8 mouse cellular contexts compared by ENCODE assay signal in the genomic region with DNA sequence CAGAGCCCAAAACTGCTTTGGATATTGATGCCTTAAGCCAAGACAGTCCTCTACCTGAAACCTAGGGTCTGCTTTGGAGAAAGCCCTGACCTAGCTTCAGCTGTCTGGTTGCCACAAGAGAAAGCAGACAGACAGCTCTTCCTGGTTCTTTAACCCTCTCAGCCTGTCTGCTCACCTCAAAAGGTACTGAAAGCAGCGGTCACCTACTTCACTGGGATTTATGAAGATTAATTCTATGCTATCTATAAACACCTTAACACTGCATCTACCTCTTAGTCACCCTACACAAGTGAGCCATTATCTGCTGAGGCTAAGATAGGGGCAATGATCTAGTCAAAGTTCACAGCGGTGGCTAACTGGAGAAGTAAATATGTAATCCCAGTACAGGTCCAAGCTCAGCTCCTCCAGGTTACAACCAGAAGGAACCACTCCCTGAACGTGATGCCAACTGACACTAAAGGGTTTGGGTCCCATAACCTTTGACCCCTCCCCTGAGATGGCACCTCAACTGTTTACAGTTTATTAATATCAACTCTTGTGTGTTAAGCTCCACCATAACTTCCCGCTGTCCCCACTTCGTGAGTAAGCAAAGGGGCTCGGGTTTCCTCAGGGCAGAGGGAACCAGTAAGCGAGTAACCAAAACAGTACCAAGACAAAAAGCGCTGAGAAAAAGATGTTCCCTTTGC. TPM values are rescaled to one million over a fixed set of nuclear protein-coding genes. Genes with fewer than 3 reads are reported as not detected.
DNase-seq lines count a peak whose midpoint lies in the region; ATAC-seq lines count a peak whose summit lies in the region.

No protein-coding gene starts in this region.

- H3K27ac ChIP-seq in hindbrain, embryonic 15.5 days (replicated peaks), result peak overlapping the region; percentile 98
- H3K27ac ChIP-seq in liver, embryonic 11.5 days (ENCODE audit: low read depth, low read length), result peak overlapping the region; percentile 96
- peak overlapping the region; percentile 94; the same call in 1 of the 2 replicates for H3K27ac ChIP-seq in stomach, embryonic 14.5 days (ENCODE audit: low read length)

- peaks cover 35% of the 10 kb centered on the region for H3K4me1 ChIP-seq in hindbrain, embryonic 15.5 days (replicated peaks)
- H3K4me1 ChIP-seq in liver, embryonic 11.5 days (replicated peaks; ENCODE audit: control insufficient read depth, insufficient read depth, low read length), result peaks cover 39% of the 10 kb centered on the region
- H3K4me1 ChIP-seq in stomach, embryonic 14.5 days (ENCODE audit: control insufficient read depth, insufficient read depth, low read length), result peaks cover 18% of the 10 kb centered on the region

- ATAC-seq in hindbrain, embryonic 15.5 days (ENCODE audit: low FRiP score, low read depth), result no peak
- ATAC-seq in liver, embryonic 11.5 days (replicated peaks; ENCODE audit: low FRiP score), result no peak
- no peak for ATAC-seq in stomach, embryonic 14.5 days (ENCODE audit: insufficient number of reproducible peaks, insufficient read depth, low FRiP score, low read depth)

- 32% methylated on average over 8 of the region's 8 CpGs for WGBS in hindbrain, embryonic 15.5 days
- WGBS in liver, embryonic 11.5 days, result 13% methylated on average over 8 of the region's 8 CpGs
- WGBS in stomach, embryonic 14.5 days, result 23% methylated on average over 8 of the region's 8 CpGs

- no peaks in the 10 kb centered on the region for H3K27me3 ChIP-seq in hindbrain, embryonic 15.5 days
- H3K27me3 ChIP-seq in liver, embryonic 11.5 days (replicated peaks; ENCODE audit: control insufficient read depth, insufficient read depth, low read length), result no peaks in the 10 kb centered on the region
- no peaks in the 10 kb centered on the region for H3K27me3 ChIP-seq in stomach, embryonic 14.5 days (ENCODE audit: control insufficient read depth, insufficient read depth, low read length)

- peak overlapping the region; percentile 87 for H3K4me2 ChIP-seq in hindbrain, embryonic 15.5 days
- H3K4me2 ChIP-seq in liver, embryonic 11.5 days, result peak overlapping the region; percentile 92
- H3K4me2 ChIP-seq in stomach, embryonic 14.5 days (replicated peaks; ENCODE audit: low read depth, low read length), result peak overlapping the region; percentile 67

- H3K9me3 ChIP-seq in hindbrain, embryonic 15.5 days, result no peaks in the 10 kb centered on the region
- no peaks in the 10 kb centered on the region for H3K9me3 ChIP-seq in liver, embryonic 11.5 days (ENCODE audit: control insufficient read depth, low read length)
- no peaks in the 10 kb centered on the region for H3K9me3 ChIP-seq in stomach, embryonic 14.5 days (ENCODE audit: control insufficient read depth, low read depth, low read length)

- H3K9ac ChIP-seq in hindbrain, embryonic 15.5 days, result peak overlapping the region; percentile 84
- peak overlapping the region; percentile 92 for H3K9ac ChIP-seq in liver, embryonic 11.5 days (ENCODE audit: low read depth, low read length)
- peak overlapping the region; percentile 91 for H3K9ac ChIP-seq in stomach, embryonic 14.5 days (replicated peaks; ENCODE audit: low read depth, low read length)

- peak; percentile 90 for DNase-seq in heart, adult 11 months
- DNase-seq in heart, postnatal 36 days, result no peak
- peak; percentile 47 for DNase-seq in c-Kit-positive CD71-positive TER-119-positive erythroid progenitor cells, embryonic 14.5 days (ENCODE audit: low spot score)
- DNase-seq in liver, embryonic 11.5 days (ENCODE audit: low spot score), result peak; percentile 45
- DNase-seq in retina, embryonic 14.5 days (ENCODE audit: low spot score), result no peak
- no peak for DNase-seq in layer of hippocampus, adult 9-11 months

- peak overlapping the region; percentile 65 for H3K4me3 ChIP-seq in hindbrain, embryonic 15.5 days
- H3K4me3 ChIP-seq in liver, embryonic 11.5 days (ENCODE audit: low read depth, low read length), result peak overlapping the region; percentile 89
- peak overlapping the region; percentile 62 for H3K4me3 ChIP-seq in stomach, embryonic 14.5 days (ENCODE audit: low read depth, low read length)

- intact Hi-C loops in heart, postnatal 36 days (cut with DNase I), result loop anchor here (10.0 kb wide), 1 partner anchor 451 kb away; a partner anchor contains a TSS

- H3K36me3 ChIP-seq in hindbrain, embryonic 15.5 days, result peaks cover 15% of the 10 kb centered on the region
- peaks cover 23% of the 10 kb centered on the region for H3K36me3 ChIP-seq in liver, embryonic 11.5 days (ENCODE audit: control insufficient read depth, insufficient read depth, low read length)
- H3K36me3 ChIP-seq in stomach, embryonic 14.5 days (ENCODE audit: control insufficient read depth, insufficient read depth, low read length), result peaks cover 24% of the 10 kb centered on the region

RNA-seq across cellular contexts. Expression of a gene that starts 1.2 kb away (rescaled TPM):
- total RNA-seq in heart, postnatal 36 days (2021), result 10 to 100 TPM; 65.7 to 69.5 TPM
- polyA plus RNA-seq in hindbrain, embryonic 15.5 days (2015; fragmentation: Nextera tagmentation; extraction: Ambion mirVana), result 127 and 132 TPM in 2 replicates
- polyA plus RNA-seq in liver, embryonic 11.5 days (2014; fragmentation: Nextera tagmentation; extraction: Ambion mirVana), result 272 and 328 TPM in 2 replicates
- 141 and 151 TPM in 2 replicates for polyA plus RNA-seq in stomach, embryonic 14.5 days (2014; fragmentation: Nextera tagmentation; extraction: Ambion mirVana)

RNA-seq across cellular contexts. Expression of a gene that starts 1.6 kb away (rescaled TPM):
- 10 to 100 TPM; 41.8 to 44.2 TPM for total RNA-seq in heart, postnatal 36 days (2021)
- 20.2 and 20.3 TPM in 2 replicates for polyA plus RNA-seq in hindbrain, embryonic 15.5 days (2015; fragmentation: Nextera tagmentation; extraction: Ambion mirVana)
- polyA plus RNA-seq in liver, embryonic 11.5 days (2014; fragmentation: Nextera tagmentation; extraction: Ambion mirVana), result 44.5 and 48.8 TPM in 2 replicates
- polyA plus RNA-seq in stomach, embryonic 14.5 days (2014; fragmentation: Nextera tagmentation; extraction: Ambion mirVana), result 29.9 and 30.5 TPM in 2 replicates

RNA-seq across cellular contexts. Expression of a gene that starts 43.9 kb away (rescaled TPM):
- total RNA-seq in heart, postnatal 36 days (2021), result 1 to 10 TPM; 1.1 to 1.5 TPM
- polyA plus RNA-seq in hindbrain, embryonic 15.5 days (2015; fragmentation: Nextera tagmentation; extraction: Ambion mirVana), result 38.7 and 42.4 TPM in 2 replicates
- 0.48 and 0.52 TPM in 2 replicates for polyA plus RNA-seq in liver, embryonic 11.5 days (2014; fragmentation: Nextera tagmentation; extraction: Ambion mirVana)
- 2.2 TPM in 2 replicates for polyA plus RNA-seq in stomach, embryonic 14.5 days (2014; fragmentation: Nextera tagmentation; extraction: Ambion mirVana)

RNA-seq across cellular contexts. Expression of a gene that starts 45.2 kb away (rescaled TPM):
- total RNA-seq in heart, postnatal 36 days (2021), result not detected
- 1.2 and 1.3 TPM in 2 replicates for polyA plus RNA-seq in hindbrain, embryonic 15.5 days (2015; fragmentation: Nextera tagmentation; extraction: Ambion mirVana)
- 4.2 and 4.9 TPM in 2 replicates for polyA plus RNA-seq in liver, embryonic 11.5 days (2014; fragmentation: Nextera tagmentation; extraction: Ambion mirVana)
- polyA plus RNA-seq in stomach, embryonic 14.5 days (2014; fragmentation: Nextera tagmentation; extraction: Ambion mirVana), result 3.1 and 3.8 TPM in 2 replicates

Comparison
In these comparisons a context has a peak if more than half of its experiments do, and no peak if none do; other contexts are left out.
1. DNase-seq: peak in heart, adult 11 months (single experiment), c-Kit-positive CD71-positive TER-119-positive erythroid progenitor cells, embryonic 14.5 days (single experiment) and liver, embryonic 11.5 days (single experiment); none in heart, postnatal 36 days (0 of 2), retina, embryonic 14.5 days (single experiment) and layer of hippocampus, adult 9-11 months (single experiment).
2. RNA of a gene that starts 43.9 kb away (polyA plus RNA-seq): 38.7 to 42.4 TPM in hindbrain, embryonic 15.5 days; 2.2 TPM in stomach, embryonic 14.5 days and 0.48 to 0.52 TPM in liver, embryonic 11.5 days; every median in the first group is over 10 times any median in the second.
3. Peak in every context shown above with its lines, with median percentiles within 50 percentile points of each other: H3K27ac ChIP-seq, H3K4me2 ChIP-seq, H3K4me3 ChIP-seq and H3K9ac ChIP-seq.